Mouse (Mus musculus): ENCODE measurements around the gene Pdp2.

GRCm38 (mm10) chr8:104560731-104561130 lies 30.5 kb upstream of the Pdp2 start:
- TF ChIP-seq POLR2A (IDR thresholded peaks at IDR 0.05; ENCODE audit: borderline replicate concordance, control insufficient read depth, low read depth, low read length) (no peak), CTCF (IDR thresholded peaks at IDR 0.05; ENCODE audit: control insufficient read depth, insufficient read depth, low read length) (no peak)
